Mouse (Mus musculus) neural tube, embryonic 12.5 days (tissue): ENCODE results near the gene Gtf2ird2. TPM values are rescaled to one million over a fixed set of nuclear protein-coding genes. Genes with fewer than 3 reads are reported as not detected.

Experiments
- ATAC-seq: fragments of 200-750 bp; cut with Nextera tagmentation; 2 replicates; pipeline ENCODE4 v1.8.0; 2017; ENCODE audit warnings: low read depth, mild to moderate bottlenecking, moderate TSS enrichment, moderate library complexity; ENCODE audit not compliant: low FRiP score
- H3K27ac ChIP-seq: fragments of 300-500 bp; sonication (generic); 2 replicates; pipeline ENCODE4 v1.5.1; 2016
- H3K27me3 ChIP-seq: fragments of 300-500 bp; sonication (generic); replicated peaks from 2 replicates; pipeline ENCODE4 v1.6.1; 2016; ENCODE audit warnings: mild to moderate bottlenecking
- H3K36me3 ChIP-seq: fragments of 300-500 bp; sonication (generic); 2 replicates; pipeline ENCODE4 v1.6.1; 2016; ENCODE audit warnings: mild to moderate bottlenecking
- H3K4me1 ChIP-seq: fragments of 300-500 bp; sonication (generic); 2 replicates; pipeline ENCODE4 v1.6.1; 2016
- H3K4me2 ChIP-seq: fragments of 300-500 bp; sonication (generic); replicated peaks from 2 replicates; pipeline ENCODE4 v1.6.1; 2016; ENCODE audit warnings: mild to moderate bottlenecking
- H3K4me3 ChIP-seq: fragments of 300-500 bp; sonication (generic); 2 replicates; pipeline ENCODE4 v1.5.1; 2016
- H3K9ac ChIP-seq: fragments of 300-500 bp; sonication (generic); 2 replicates; pipeline ENCODE4 v1.6.1; 2016; ENCODE audit warnings: mild to moderate bottlenecking
- H3K9me3 ChIP-seq: fragments of 300-500 bp; sonication (generic); 2 replicates; pipeline ENCODE4 v1.6.1; 2016; ENCODE audit warnings: mild to moderate bottlenecking
- WGBS: fragments of 180-500 bp; shearing (Covaris S2); methylation state at CpG from one replicate; pipeline ENCODE4 v1.1.7; 2016; 5-methylcytosine and 5-hydroxymethylcytosine counted together
- polyA plus RNA-seq: library from polyadenylated mRNA; unstranded; fragments of >200 nt; fragmentation: Nextera tagmentation; extraction: Ambion mirVana; gene quantifications from 2 replicates; pipeline ENCODE4 v1.2.1, GENCODE M21; 2016

Gene Gtf2ird2
- polyA plus RNA-seq, 1 experiment from 2014 or later, result 12.4 TPM

- no peaks in the 10 kb centered on the region; the same call in 1 of the 2 replicates for H3K4me1 ChIP-seq
- no peak overlapping the region for H3K9ac ChIP-seq
- no peak overlapping the region for H3K4me3 ChIP-seq
- no peak overlapping the region for H3K4me2 ChIP-seq
- H3K27me3 ChIP-seq, result no peaks in the 10 kb centered on the region
- H3K36me3 ChIP-seq, result peaks cover 41% of the 10 kb centered on the region
- ATAC-seq, result no peak
- H3K9me3 ChIP-seq, result no peaks in the 10 kb centered on the region
- H3K27ac ChIP-seq, result no peak overlapping the region
- WGBS, result 96% methylated on average over 7 of the region's 7 CpGs
Measured at GRCm38 (mm10) chr5:134166642-134167041, 17.2 kb upstream of the Gtf2ird2 start.

GRCm38 (mm10) chr5:134168033-134168432 lies 15.8 kb upstream of the Gtf2ird2 start:
- Histone ChIP-seq H3K9ac (no peak overlapping the region), H3K27me3 (no peaks in the 10 kb centered on the region), H3K9me3 (no peaks in the 10 kb centered on the region), H3K4me1 (no peaks in the 10 kb centered on the region; the same call in 1 of the 2 replicates), H3K4me2 (no peak overlapping the region), H3K27ac (no peak overlapping the region), H3K4me3 (no peak overlapping the region), H3K36me3 (peaks cover 33% of the 10 kb centered on the region)
- 94% methylated on average over 9 of the region's 9 CpGs for WGBS
- ATAC-seq, result no peak

- Histone ChIP-seq H3K36me3 (peaks cover 24% of the 10 kb centered on the region), H3K27ac (no peak overlapping the region), H3K4me3 (no peak overlapping the region), H3K4me1 (no peaks in the 10 kb centered on the region; the same call in 1 of the 2 replicates), H3K27me3 (no peaks in the 10 kb centered on the region), H3K4me2 (no peak overlapping the region), H3K9me3 (no peaks in the 10 kb centered on the region), H3K9ac (no peak overlapping the region)
- WGBS, result 94% methylated on average over 10 of the region's 10 CpGs
- ATAC-seq, result no peak
Measured at GRCm38 (mm10) chr5:134169231-134169630, 14.6 kb upstream of the Gtf2ird2 start.

GRCm38 (mm10) chr5:134170167-134170566 lies 13.7 kb upstream of the Gtf2ird2 start:
- peaks cover 24% of the 10 kb centered on the region for H3K36me3 ChIP-seq

GRCm38 (mm10) chr5:134173206-134173605 lies 10.6 kb upstream of the Gtf2ird2 start:
- Histone ChIP-seq H3K9ac (no peak overlapping the region), H3K36me3 (peaks cover 3% of the 10 kb centered on the region), H3K4me3 (no peak overlapping the region), H3K9me3 (no peaks in the 10 kb centered on the region), H3K27ac (no peak overlapping the region), H3K27me3 (no peaks in the 10 kb centered on the region), H3K4me2 (no peak overlapping the region), H3K4me1 (peaks cover 7% of the 10 kb centered on the region)
- WGBS, result 37% methylated on average over 4 of the region's 4 CpGs
- no peak for ATAC-seq

More at GRCm38 (mm10) chr5:134170167-134170566, 13.7 kb upstream of the Gtf2ird2 start:
- no peak for ATAC-seq
- Histone ChIP-seq H3K4me3 (no peak overlapping the region), H3K4me1 (peaks cover under 1% of the 10 kb centered on the region; the same call in 1 of the 2 replicates), H3K4me2 (no peak overlapping the region), H3K9ac (no peak overlapping the region), H3K27me3 (no peaks in the 10 kb centered on the region), H3K9me3 (no peaks in the 10 kb centered on the region), H3K27ac (no peak overlapping the region)
- WGBS, result 95% methylated on average over 8 of the region's 8 CpGs

- H3K9me3 ChIP-seq, result no peaks in the 10 kb centered on the region
- H3K4me3 ChIP-seq, result peak overlapping the region; percentile 97
- WGBS, result 7% methylated on average over 10 of the region's 10 CpGs
- ATAC-seq, result no peak
- no peak overlapping the region for H3K27ac ChIP-seq
- H3K4me1 ChIP-seq, result peaks cover 7% of the 10 kb centered on the region
- H3K9ac ChIP-seq, result peak overlapping the region; percentile 70
- H3K27me3 ChIP-seq, result no peaks in the 10 kb centered on the region
- peaks cover 3% of the 10 kb centered on the region; the same call in 1 of the 2 replicates for H3K36me3 ChIP-seq
- peak overlapping the region; percentile 86 for H3K4me2 ChIP-seq
Measured at GRCm38 (mm10) chr5:134175696-134176095, 8.1 kb upstream of the Gtf2ird2 start.

GRCm38 (mm10) chr5:134176169-134176881 lies 7.5 kb upstream of the Gtf2ird2 start, which contains the start of gene Rcc1l:
Gene Rcc1l (minus strand): TSS chr5:134176774.
- H3K4me2 ChIP-seq, result peak within 1 kb of the TSS; percentile 86
- peak; percentile 90 for ATAC-seq

GRCm38 (mm10) chr5:134178536-134178935 lies 5.3 kb upstream of the Gtf2ird2 start:
- no peaks in the 10 kb centered on the region for H3K36me3 ChIP-seq
- no peak overlapping the region for H3K9ac ChIP-seq
- H3K9me3 ChIP-seq, result no peaks in the 10 kb centered on the region

More at GRCm38 (mm10) chr5:134176169-134176881, 7.5 kb upstream of the Gtf2ird2 start, which contains the start of gene Rcc1l:
- H3K4me3 ChIP-seq, result peak within 1 kb of the TSS; percentile 97
- WGBS, result under 1% methylated on average over 72 of the region's 72 CpGs
- peak within 1 kb of the TSS; percentile 70 for H3K9ac ChIP-seq
- H3K36me3 ChIP-seq, result peaks cover 3% of the 10 kb centered on the region; the same call in 1 of the 2 replicates
- no peaks in the 10 kb centered on the region for H3K27me3 ChIP-seq
- H3K4me1 ChIP-seq, result peaks cover 7% of the 10 kb centered on the region
- no peak within 1 kb of the TSS for H3K27ac ChIP-seq
- H3K9me3 ChIP-seq, result no peaks in the 10 kb centered on the region

GRCm38 (mm10) chr5:134179871-134180270 lies 3.9 kb upstream of the Gtf2ird2 start:
- Histone ChIP-seq H3K4me2 (no peak overlapping the region), H3K27ac (no peak overlapping the region), H3K36me3 (no peaks in the 10 kb centered on the region)

More at GRCm38 (mm10) chr5:134178536-134178935, 5.3 kb upstream of the Gtf2ird2 start:
- ATAC-seq, result no peak
- Histone ChIP-seq H3K4me1 (peaks cover 23% of the 10 kb centered on the region), H3K27ac (no peak overlapping the region), H3K4me3 (no peak overlapping the region), H3K27me3 (no peaks in the 10 kb centered on the region), H3K4me2 (no peak overlapping the region)
- 72% methylated on average over 7 of the region's 7 CpGs for WGBS

GRCm38 (mm10) chr5:134182172-134182571 lies 1.6 kb upstream of the Gtf2ird2 start:
- H3K27ac ChIP-seq, result no peak overlapping the region

More at GRCm38 (mm10) chr5:134179871-134180270, 3.9 kb upstream of the Gtf2ird2 start:
- no peaks in the 10 kb centered on the region for H3K27me3 ChIP-seq
- H3K9me3 ChIP-seq, result no peaks in the 10 kb centered on the region
- H3K4me1 ChIP-seq, result peaks cover 26% of the 10 kb centered on the region
- no peak overlapping the region for H3K4me3 ChIP-seq
- ATAC-seq, result no peak
- 27% methylated on average over 7 of the region's 7 CpGs for WGBS
- no peak overlapping the region for H3K9ac ChIP-seq

GRCm38 (mm10) chr5:134182735-134183134 lies 1.1 kb upstream of the Gtf2ird2 start:
- 49% methylated on average over 4 of the region's 4 CpGs for WGBS
- ATAC-seq, result no peak
- Histone ChIP-seq H3K36me3 (no peaks in the 10 kb centered on the region), H3K9ac (no peak overlapping the region), H3K4me1 (peaks cover 19% of the 10 kb centered on the region), H3K27me3 (no peaks in the 10 kb centered on the region), H3K4me2 (peak overlapping the region; percentile 63), H3K27ac (no peak overlapping the region), H3K4me3 (no peak overlapping the region), H3K9me3 (no peaks in the 10 kb centered on the region)

More at GRCm38 (mm10) chr5:134182172-134182571, 1.6 kb upstream of the Gtf2ird2 start:
- Histone ChIP-seq H3K4me2 (peak overlapping the region; percentile 63; the same call in 1 of the 2 replicates), H3K27me3 (no peaks in the 10 kb centered on the region), H3K36me3 (no peaks in the 10 kb centered on the region), H3K4me3 (no peak overlapping the region), H3K9ac (no peak overlapping the region), H3K4me1 (peaks cover 19% of the 10 kb centered on the region), H3K9me3 (no peaks in the 10 kb centered on the region)
- ATAC-seq, result no peak
- WGBS, result 53% methylated on average over 3 of the region's 3 CpGs

- H3K4me2 ChIP-seq, result peak overlapping the region; percentile 63
- WGBS, result 53% methylated on average over 7 of the region's 7 CpGs
- peak overlapping the region; percentile 56 for H3K4me3 ChIP-seq
- H3K9ac ChIP-seq, result peak overlapping the region; percentile 78
- no peak for ATAC-seq
- H3K4me1 ChIP-seq, result peaks cover 19% of the 10 kb centered on the region
- H3K36me3 ChIP-seq, result no peaks in the 10 kb centered on the region
- H3K27me3 ChIP-seq, result no peaks in the 10 kb centered on the region
- H3K9me3 ChIP-seq, result no peaks in the 10 kb centered on the region
- H3K27ac ChIP-seq, result no peak overlapping the region
Measured at GRCm38 (mm10) chr5:134183162-134183561, 657 bp upstream of the Gtf2ird2 start.
